In the genomic region with DNA sequence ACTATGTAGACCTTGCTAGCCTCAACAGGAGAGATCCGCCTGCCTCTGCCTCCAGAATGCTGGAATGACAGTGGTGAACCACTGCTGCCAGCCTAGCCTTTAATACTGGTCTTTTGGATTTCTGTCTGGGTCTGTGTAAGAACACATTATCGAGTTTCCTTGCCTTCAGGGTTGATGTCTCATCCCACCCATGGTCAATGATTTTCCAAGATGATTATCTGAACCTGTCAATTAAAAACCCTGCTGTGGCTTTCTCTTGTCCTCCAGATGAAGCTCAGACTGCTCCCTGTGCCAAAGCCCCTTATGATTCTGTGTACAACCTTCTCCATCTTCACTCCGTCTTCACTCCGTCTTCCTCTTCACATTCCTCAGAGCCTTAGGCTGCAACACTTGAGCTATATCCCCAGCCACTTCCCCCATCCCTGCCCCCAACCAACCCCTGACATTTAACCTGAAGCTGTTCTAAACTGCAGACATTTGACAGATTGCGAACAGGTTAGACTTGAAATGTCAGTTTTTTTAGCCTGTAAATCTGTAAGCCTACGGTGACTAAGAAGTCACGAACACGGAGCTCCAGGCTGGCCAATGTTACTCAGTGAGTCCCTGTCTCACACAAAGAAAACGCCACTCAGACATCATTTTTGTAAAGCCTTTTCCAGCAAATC, we compare ENCODE assay signal across 19 mouse cellular contexts. TPM values are rescaled to one million over a fixed set of nuclear protein-coding genes. Genes with fewer than 3 reads are reported as not detected.
DNase-seq lines count a peak whose midpoint lies in the region; ATAC-seq and TF ChIP-seq lines count a peak whose summit lies in the region.
"Had no signal": no experiment of that assay in that cellular context is flagged by ENCODE, and none has a peak within 500 bp of the region (broad histone marks: within the 10 kb centered on the region; RNA-seq: fewer than 3 reads in every experiment).

No protein-coding gene starts in this region.

- 0 out of 2 replicates have a peak overlapping the region, but pooled peaks have one; percentile 27 for H3K27ac ChIP-seq in lung, postnatal 0 days (ENCODE audit: low read length)
- peak overlapping the region; percentile 49 for H3K27ac ChIP-seq in stomach, embryonic 15.5 days
- no peak overlapping the region for H3K27ac ChIP-seq in midbrain, embryonic 13.5 days
- no peak overlapping the region for H3K27ac ChIP-seq in forebrain, embryonic 15.5 days (replicated peaks)
- H3K27ac ChIP-seq: hindbrain, embryonic 14.5 days; limb, embryonic 15.5 days; neural tube, embryonic 12.5 days had no signal

- H3K9ac ChIP-seq in lung, postnatal 0 days (replicated peaks; ENCODE audit: low read depth): no peak overlapping the region
- H3K9ac ChIP-seq in stomach, embryonic 15.5 days: no peak overlapping the region
- H3K9ac ChIP-seq in midbrain, embryonic 13.5 days (replicated peaks): no peak overlapping the region
- no peak overlapping the region for H3K9ac ChIP-seq in forebrain, embryonic 15.5 days (replicated peaks)
- H3K9ac ChIP-seq: hindbrain, embryonic 14.5 days; limb, embryonic 15.5 days; neural tube, embryonic 12.5 days had no signal

- WGBS in lung, postnatal 0 days: 47% methylated on average over 9 of the region's 9 CpGs
- WGBS in stomach, embryonic 15.5 days: 64% methylated on average over 9 of the region's 9 CpGs
- 84% methylated on average over 9 of the region's 9 CpGs for WGBS in midbrain, embryonic 13.5 days
- WGBS in forebrain, embryonic 15.5 days: 86% methylated on average over 9 of the region's 9 CpGs

- TF ChIP-seq CTCF in lung, postnatal 0 days (IDR thresholded peaks at IDR 0.05): no peak

- no peak for ATAC-seq in lung, postnatal 0 days
- no peak for ATAC-seq in stomach, embryonic 15.5 days (ENCODE audit: insufficient read depth, low FRiP score, low read depth)
- no peak for ATAC-seq in midbrain, embryonic 13.5 days
- no peak for ATAC-seq in forebrain, embryonic 15.5 days (replicated peaks)
- ATAC-seq: activated CD4-positive, CD25-positive, alpha-beta regulatory T cell, adult 4 months; Patski had no signal

- H3K36me3 ChIP-seq in lung, postnatal 0 days (ENCODE audit: insufficient read depth, low read length): no peaks in the 10 kb centered on the region
- H3K36me3 ChIP-seq in stomach, embryonic 15.5 days: no peaks in the 10 kb centered on the region
- H3K36me3 ChIP-seq in midbrain, embryonic 13.5 days: no peaks in the 10 kb centered on the region
- no peaks in the 10 kb centered on the region for H3K36me3 ChIP-seq in forebrain, embryonic 15.5 days
- H3K36me3 ChIP-seq: limb, embryonic 15.5 days; neural tube, embryonic 12.5 days had no signal

- H3K4me2 ChIP-seq in lung, postnatal 0 days (replicated peaks; ENCODE audit: low read depth, low read length): no peak overlapping the region
- H3K4me2 ChIP-seq in stomach, embryonic 15.5 days: no peak overlapping the region
- H3K4me2 ChIP-seq in midbrain, embryonic 13.5 days (replicated peaks): no peak overlapping the region
- no peak overlapping the region for H3K4me2 ChIP-seq in forebrain, embryonic 15.5 days (replicated peaks)
- H3K4me2 ChIP-seq: hindbrain, embryonic 14.5 days; limb, embryonic 15.5 days; neural tube, embryonic 12.5 days had no signal

- TF ChIP-seq EP300 in lung, postnatal 0 days (IDR thresholded peaks at IDR 0.05): peak; percentile 54

- no peak overlapping the region for H3K4me3 ChIP-seq in lung, postnatal 0 days (ENCODE audit: low read depth, low read length)
- no peak overlapping the region for H3K4me3 ChIP-seq in stomach, embryonic 15.5 days (replicated peaks)
- H3K4me3 ChIP-seq in midbrain, embryonic 13.5 days (replicated peaks): no peak overlapping the region
- H3K4me3 ChIP-seq in forebrain, embryonic 15.5 days: no peak overlapping the region
- H3K4me3 ChIP-seq: limb, embryonic 15.5 days; neural tube, embryonic 12.5 days had no signal

- H3K9me3 ChIP-seq in lung, postnatal 0 days (ENCODE audit: low read length): no peaks in the 10 kb centered on the region
- H3K9me3 ChIP-seq in stomach, embryonic 15.5 days: no peaks in the 10 kb centered on the region
- no peaks in the 10 kb centered on the region for H3K9me3 ChIP-seq in midbrain, embryonic 13.5 days
- no peaks in the 10 kb centered on the region for H3K9me3 ChIP-seq in forebrain, embryonic 15.5 days
- H3K9me3 ChIP-seq: limb, embryonic 15.5 days; neural tube, embryonic 12.5 days had no signal

- DNase-seq in kidney, adult 9 months: peak; percentile 76
- DNase-seq in kidney, postnatal 10 days: no peak
- peak; percentile 71 for DNase-seq in lung, postnatal 0 days (ENCODE audit: low spot score)
- no peak for DNase-seq in lung, postnatal 10 days
- DNase-seq in fat pad, adult 2 months (ENCODE audit: extremely low read depth, low read depth, low spot score): peak; percentile 81
- DNase-seq: adrenal gland, postnatal 25 days; cerebellum, adult 8-10 months; gastrocnemius, postnatal 25 days; heart, postnatal 10 days; layer of hippocampus, adult 9-11 months; spleen, adult 18-20 months had no signal

- no peaks in the 10 kb centered on the region for H3K27me3 ChIP-seq in lung, postnatal 0 days (replicated peaks; ENCODE audit: insufficient read depth, low read length)
- H3K27me3 ChIP-seq in stomach, embryonic 15.5 days (replicated peaks): no peaks in the 10 kb centered on the region
- no peaks in the 10 kb centered on the region for H3K27me3 ChIP-seq in midbrain, embryonic 13.5 days
- no peaks in the 10 kb centered on the region for H3K27me3 ChIP-seq in forebrain, embryonic 15.5 days
- H3K27me3 ChIP-seq: limb, embryonic 15.5 days; neural tube, embryonic 12.5 days; Patski had no signal

- H3K4me1 ChIP-seq in lung, postnatal 0 days (ENCODE audit: insufficient read depth, low read depth, low read length): peaks cover 13% of the 10 kb centered on the region; the same call in 1 of the 2 replicates
- H3K4me1 ChIP-seq in stomach, embryonic 15.5 days: peaks cover 16% of the 10 kb centered on the region; the same call in 1 of the 2 replicates
- peaks cover 19% of the 10 kb centered on the region for H3K4me1 ChIP-seq in midbrain, embryonic 13.5 days (replicated peaks)
- peaks cover 23% of the 10 kb centered on the region for H3K4me1 ChIP-seq in forebrain, embryonic 15.5 days

RNA-seq across cellular contexts. Expression of gene Srrm1, which starts 2.9 kb away (rescaled TPM):
- polyA plus RNA-seq in lung, postnatal 0 days (2015; fragmentation: Nextera tagmentation; extraction: Ambion mirVana): 108 and 116 TPM in 2 replicates
- 226 and 233 TPM in 2 replicates for polyA plus RNA-seq in stomach, embryonic 15.5 days (2015; fragmentation: Nextera tagmentation; extraction: Ambion mirVana)
- polyA plus RNA-seq in midbrain, embryonic 13.5 days (2015; fragmentation: Nextera tagmentation; extraction: Ambion mirVana): 211 and 246 TPM in 2 replicates
- 202 and 208 TPM in 2 replicates for polyA plus RNA-seq in forebrain, embryonic 15.5 days (2015; fragmentation: Nextera tagmentation; extraction: Ambion mirVana)

RNA-seq across cellular contexts. Expression of gene Ncmap, which starts 42.0 kb away (rescaled TPM):
- 0.90 and 1.5 TPM in 2 replicates for polyA plus RNA-seq in lung, postnatal 0 days (2015; fragmentation: Nextera tagmentation; extraction: Ambion mirVana)
- 19.0 and 21.9 TPM in 2 replicates for polyA plus RNA-seq in stomach, embryonic 15.5 days (2015; fragmentation: Nextera tagmentation; extraction: Ambion mirVana)
- 0.63 and 0.93 TPM in 2 replicates for polyA plus RNA-seq in midbrain, embryonic 13.5 days (2015; fragmentation: Nextera tagmentation; extraction: Ambion mirVana)
- 0.50 and 0.63 TPM in 2 replicates for polyA plus RNA-seq in forebrain, embryonic 15.5 days (2015; fragmentation: Nextera tagmentation; extraction: Ambion mirVana)
- polyA plus RNA-seq: Patski had no signal

Comparison
In these comparisons a context has a peak if more than half of its experiments do, and no peak if none do; other contexts are left out.
1. DNase-seq: peak in kidney, adult 9 months (single experiment), lung, postnatal 0 days (single experiment) and fat pad, adult 2 months (single experiment); none in kidney, postnatal 10 days (single experiment) and lung, postnatal 10 days (single experiment).
2. H3K27ac ChIP-seq: peak in lung, postnatal 0 days (single experiment) and stomach, embryonic 15.5 days (single experiment); none in midbrain, embryonic 13.5 days (single experiment) and forebrain, embryonic 15.5 days (single experiment).